10 mouse cellular contexts compared by ENCODE assay signal in genomic region chr2:173027824-173028495, GRCm38 (mm10). TPM values are rescaled to one million over a fixed set of nuclear protein-coding genes. Genes with fewer than 3 reads are reported as not detected.
DNase-seq lines count a peak whose midpoint lies in the region; ATAC-seq and TF ChIP-seq lines count a peak whose summit lies in the region.
"Had no signal": no experiment of that assay in that cellular context is flagged by ENCODE, and none has a peak within 500 bp of the region (broad histone marks: within the 10 kb centered on the region; RNA-seq: fewer than 3 reads in every experiment).

No protein-coding gene starts in this region.

- TF ChIP-seq CTCF in lung, embryonic 14.5 days (IDR thresholded peaks at IDR 0.05; ENCODE audit: low read depth): no peak

- H3K4me3 ChIP-seq in lung, embryonic 14.5 days (ENCODE audit: low read depth, low read length): no peak overlapping the region
- H3K4me3 ChIP-seq in embryonic facial prominence, embryonic 14.5 days (ENCODE audit: low read depth, low read length): no peak overlapping the region
- H3K4me3 ChIP-seq: midbrain, embryonic 15.5 days had no signal

- no peaks in the 10 kb centered on the region for H3K9me3 ChIP-seq in lung, embryonic 14.5 days (ENCODE audit: low read depth, low read length)
- H3K9me3 ChIP-seq in embryonic facial prominence, embryonic 14.5 days (ENCODE audit: control insufficient read depth, low read length): no peaks in the 10 kb centered on the region
- H3K9me3 ChIP-seq: midbrain, embryonic 15.5 days had no signal

- 57% methylated on average over 4 of the region's 4 CpGs for WGBS in lung, embryonic 14.5 days
- WGBS in embryonic facial prominence, embryonic 14.5 days: 58% methylated on average over 2 of the region's 4 CpGs

- peak; percentile 51 for DNase-seq in adrenal gland, adult 2 months
- no peak for DNase-seq in adrenal gland, adult 18-20 months (ENCODE audit: low spot score in 2 of 2)
- DNase-seq in lung, embryonic 14.5 days: peak; percentile 17
- DNase-seq in lung, postnatal 36 days: no peak
- DNase-seq in embryonic facial prominence, embryonic 14.5 days (ENCODE audit: low spot score): no peak
- no peak for DNase-seq in cerebellum, adult 11 months
- DNase-seq in layer of hippocampus, adult 8-10 months (ENCODE audit: low spot score in 2 of 2): no peak

- H3K36me3 ChIP-seq in lung, embryonic 14.5 days (ENCODE audit: insufficient read depth): peaks cover 79% of the 10 kb centered on the region
- H3K36me3 ChIP-seq in embryonic facial prominence, embryonic 14.5 days (ENCODE audit: control insufficient read depth, insufficient read depth, low read length): peaks cover 32% of the 10 kb centered on the region; the same call in 1 of the 2 replicates
- H3K36me3 ChIP-seq: midbrain, embryonic 15.5 days had no signal

- peak overlapping the region; percentile 15; the same call in 1 of the 2 replicates for H3K4me2 ChIP-seq in lung, embryonic 14.5 days
- H3K4me2 ChIP-seq in embryonic facial prominence, embryonic 14.5 days (ENCODE audit: low read depth, low read length): no peak overlapping the region
- H3K4me2 ChIP-seq: midbrain, embryonic 15.5 days had no signal

- ATAC-seq in lung, embryonic 14.5 days (ENCODE audit: insufficient read depth): no peak
- no peak for ATAC-seq in embryonic facial prominence, embryonic 14.5 days (ENCODE audit: low read depth)
- ATAC-seq in neutrophil, adult 5-6 weeks (ENCODE audit: extremely low read depth, insufficient number of reproducible peaks, low FRiP score, poor library complexity, severe bottlenecking): peak; percentile 7; the same call in 1 of the 2 replicates
- ATAC-seq: hindbrain, embryonic 16.5 days; midbrain, embryonic 15.5 days had no signal

- H3K4me1 ChIP-seq in lung, embryonic 14.5 days (ENCODE audit: insufficient read depth): peaks cover 22% of the 10 kb centered on the region; the same call in 1 of the 2 replicates
- peaks cover 17% of the 10 kb centered on the region for H3K4me1 ChIP-seq in embryonic facial prominence, embryonic 14.5 days (ENCODE audit: control insufficient read depth, insufficient read depth, low read length)

- H3K27me3 ChIP-seq in lung, embryonic 14.5 days (ENCODE audit: insufficient read depth, low read length): no peaks in the 10 kb centered on the region
- no peaks in the 10 kb centered on the region for H3K27me3 ChIP-seq in embryonic facial prominence, embryonic 14.5 days (replicated peaks; ENCODE audit: control insufficient read depth, insufficient read depth, low read length)
- H3K27me3 ChIP-seq: midbrain, embryonic 15.5 days had no signal

- H3K27ac ChIP-seq in lung, embryonic 14.5 days (ENCODE audit: low read depth): peak overlapping the region; percentile 70; the same call in 1 of the 2 replicates
- no peak overlapping the region for H3K27ac ChIP-seq in embryonic facial prominence, embryonic 14.5 days (replicated peaks; ENCODE audit: low read depth, low read length)
- H3K27ac ChIP-seq: midbrain, embryonic 15.5 days had no signal

- H3K9ac ChIP-seq in lung, embryonic 14.5 days: peak overlapping the region; percentile 8; the same call in 1 of the 2 replicates
- 0 out of 2 replicates have a peak overlapping the region, but pooled peaks have one; percentile 8 for H3K9ac ChIP-seq in embryonic facial prominence, embryonic 14.5 days (ENCODE audit: low read depth, low read length)
- H3K9ac ChIP-seq: midbrain, embryonic 15.5 days had no signal

RNA-seq across cellular contexts. Expression of gene Rbm38, which starts 7.7 kb away (rescaled TPM):
- 10 to 100 TPM; 18.4 to 27.2 TPM for total RNA-seq in adrenal gland, adult 2 months (2021)
- 160 and 174 TPM in 2 replicates for polyA plus RNA-seq in adrenal gland, adult 2 months (2012; rRNA removed)
- total RNA-seq in adrenal gland, adult 18-20 months (2021): 10 to 100 TPM; 14.8 to 21.2 TPM
- polyA plus RNA-seq in lung, embryonic 14.5 days (2014; fragmentation: Nextera tagmentation; extraction: Ambion mirVana): 45.6 and 45.8 TPM in 2 replicates
- polyA plus RNA-seq in embryonic facial prominence, embryonic 14.5 days (2014; fragmentation: Nextera tagmentation; extraction: Ambion mirVana): 40.4 and 48.1 TPM in 2 replicates
- 90.4 and 119 TPM in 2 replicates for total RNA-seq in neutrophil, adult 5-6 weeks (2017)
- 1 to 10 TPM; 3.1 to 6.3 (median 4.6) TPM for total RNA-seq in layer of hippocampus, adult 8-10 months (2022)

RNA-seq across cellular contexts. Expression of gene Rae1, which starts 28.0 kb away (rescaled TPM):
- total RNA-seq in adrenal gland, adult 2 months (2021): 10 to 100 TPM; 61.7 to 68.7 TPM
- polyA plus RNA-seq in adrenal gland, adult 2 months (2012; rRNA removed): 93.9 and 123 TPM in 2 replicates
- 10 to 100 TPM; 54.5 to 67.4 TPM for total RNA-seq in adrenal gland, adult 18-20 months (2021)
- polyA plus RNA-seq in lung, embryonic 14.5 days (2014; fragmentation: Nextera tagmentation; extraction: Ambion mirVana): 137 and 142 TPM in 2 replicates
- polyA plus RNA-seq in embryonic facial prominence, embryonic 14.5 days (2014; fragmentation: Nextera tagmentation; extraction: Ambion mirVana): 110 and 120 TPM in 2 replicates
- 39.8 and 51.1 TPM in 2 replicates for total RNA-seq in neutrophil, adult 5-6 weeks (2017)
- 10 to 100 TPM; 77.5 to 82.0 (median 79.3) TPM for total RNA-seq in layer of hippocampus, adult 8-10 months (2022)

RNA-seq across cellular contexts. Expression of gene Spo11, which starts 50.5 kb away (rescaled TPM):
- total RNA-seq in adrenal gland, adult 2 months (2021): not detected
- not detected in 2 replicates for polyA plus RNA-seq in adrenal gland, adult 2 months (2012; rRNA removed)
- not detected for total RNA-seq in adrenal gland, adult 18-20 months (2021)
- polyA plus RNA-seq in lung, embryonic 14.5 days (2014; fragmentation: Nextera tagmentation; extraction: Ambion mirVana): 0.13 and 0.15 TPM in 2 replicates
- 1.8 and 3.1 TPM in 2 replicates for polyA plus RNA-seq in embryonic facial prominence, embryonic 14.5 days (2014; fragmentation: Nextera tagmentation; extraction: Ambion mirVana)
- 1.6 and 1.9 TPM in 2 replicates for total RNA-seq in neutrophil, adult 5-6 weeks (2017)
- total RNA-seq in layer of hippocampus, adult 8-10 months (2022): under 1 TPM in 3 of 4 experiments, not detected in 1; 0.14 to 0.56 (median 0.14) TPM

Comparison
In these comparisons a context has a peak if more than half of its experiments do, and no peak if none do; other contexts are left out.
1. DNase-seq: peak in adrenal gland, adult 2 months (single experiment) and lung, embryonic 14.5 days (single experiment); none in adrenal gland, adult 18-20 months (0 of 2), lung, postnatal 36 days (single experiment), embryonic facial prominence, embryonic 14.5 days (single experiment), cerebellum, adult 11 months (single experiment) and layer of hippocampus, adult 8-10 months (0 of 2).